Mouse (Mus musculus): Measurements from ENCODE around the gene Edrf1. TPM values are rescaled to one million over a fixed set of nuclear protein-coding genes. Genes with fewer than 3 reads are reported as not detected.

The Edrf1 gene
- polyA plus RNA-seq, 1 experiment from 2014 or later: 27.1 TPM

DNA sequence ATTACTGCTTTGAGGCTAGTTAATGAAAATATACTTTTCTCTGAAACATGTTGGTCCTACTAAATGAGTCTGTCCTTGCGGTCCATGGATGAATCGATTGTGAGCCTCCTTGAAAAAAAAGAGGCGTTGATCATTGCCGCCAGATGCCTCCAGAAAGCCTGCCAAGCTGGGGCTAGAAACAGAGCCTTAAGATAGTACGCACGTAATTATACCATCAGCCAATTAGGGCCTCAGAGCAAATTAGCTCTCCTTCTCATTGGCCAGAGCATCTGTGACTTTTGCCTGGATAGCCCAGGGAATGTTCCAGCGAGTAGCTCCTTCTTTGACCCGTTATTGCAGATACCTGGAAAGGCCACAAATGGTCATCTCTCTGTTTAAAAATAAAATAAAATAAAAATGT, 27.8 kb upstream of the Edrf1 start:
- Histone ChIP-seq H3K9me3 (ENCODE audit: low read length) (no peaks in the 10 kb centered on the region), H3K27ac (ENCODE audit: low read length) (no peak overlapping the region), H3K27me3 (ENCODE audit: insufficient read depth, low read length) (no peaks in the 10 kb centered on the region), H3K4me1 (ENCODE audit: insufficient read depth, low read length) (peaks cover 23% of the 10 kb centered on the region), H3K9ac (replicated peaks; ENCODE audit: low read length) (no peak overlapping the region), H3K4me2 (replicated peaks; ENCODE audit: low read depth, low read length) (no peak overlapping the region), H3K36me3 (ENCODE audit: insufficient read depth, low read length) (no peaks in the 10 kb centered on the region), H3K4me3 (ENCODE audit: low read length) (no peak overlapping the region)
- ATAC-seq (ENCODE audit: low FRiP score, low TSS enrichment): no peak
- 70% methylated on average over 8 of the region's 8 CpGs for WGBS

- Histone ChIP-seq H3K27ac (ENCODE audit: low read length) (no peak overlapping the region), H3K4me1 (ENCODE audit: insufficient read depth, low read length) (peaks cover 3% of the 10 kb centered on the region), H3K9me3 (ENCODE audit: low read length) (no peaks in the 10 kb centered on the region), H3K4me2 (replicated peaks; ENCODE audit: low read depth, low read length) (no peak overlapping the region), H3K4me3 (ENCODE audit: low read length) (no peak overlapping the region), H3K27me3 (ENCODE audit: insufficient read depth, low read length) (no peaks in the 10 kb centered on the region), H3K9ac (replicated peaks; ENCODE audit: low read length) (no peak overlapping the region), H3K36me3 (ENCODE audit: insufficient read depth, low read length) (no peaks in the 10 kb centered on the region)
- WGBS: 84% methylated on average over 2 of the region's 2 CpGs
- no peak for ATAC-seq (ENCODE audit: low FRiP score, low TSS enrichment)
Measured at GRCm38 (mm10) chr7:133612981-133613380, 24.4 kb upstream of the Edrf1 start.

DNA sequence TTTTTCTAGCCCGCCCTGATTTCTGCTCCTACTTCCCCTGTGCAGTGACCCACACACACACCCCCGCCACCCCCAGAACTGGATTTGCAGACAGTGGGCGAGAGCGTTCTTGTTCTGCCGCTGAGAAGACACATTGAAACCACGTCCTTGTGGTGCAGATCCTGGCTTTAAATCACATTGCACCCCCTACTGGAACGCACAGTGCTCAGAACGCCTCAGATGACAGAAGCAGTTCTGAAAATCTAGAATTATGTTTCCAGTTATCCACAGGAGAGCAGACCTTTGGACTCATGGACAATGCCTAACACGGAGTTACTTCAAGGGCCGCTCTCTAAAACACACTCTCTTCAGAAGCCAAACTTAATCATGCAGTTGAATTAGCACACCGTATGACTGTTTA, 16.6 kb upstream of the Edrf1 start:
- H3K27ac ChIP-seq (ENCODE audit: low read length): no peak overlapping the region
- H3K4me1 ChIP-seq (ENCODE audit: insufficient read depth, low read length): peaks cover 7% of the 10 kb centered on the region; the same call in 1 of the 2 replicates
- WGBS: 15% methylated on average over 11 of the region's 11 CpGs
- H3K4me2 ChIP-seq (replicated peaks; ENCODE audit: low read depth, low read length): peak overlapping the region; percentile 41; the same call in 1 of the 2 replicates
- H3K27me3 ChIP-seq (ENCODE audit: insufficient read depth, low read length): no peaks in the 10 kb centered on the region
- ATAC-seq (ENCODE audit: low FRiP score, low TSS enrichment): peak; percentile 49; the same call in 1 of the 2 replicates
- H3K36me3 ChIP-seq (ENCODE audit: insufficient read depth, low read length): no peaks in the 10 kb centered on the region
- no peaks in the 10 kb centered on the region for H3K9me3 ChIP-seq (ENCODE audit: low read length)
- H3K4me3 ChIP-seq (ENCODE audit: low read length): no peak overlapping the region
- 0 out of 2 replicates have a peak overlapping the region, but pooled peaks have one; percentile 17 for H3K9ac ChIP-seq (replicated peaks; ENCODE audit: low read length)

- Histone ChIP-seq H3K36me3 (ENCODE audit: insufficient read depth, low read length) (no peaks in the 10 kb centered on the region), H3K9me3 (ENCODE audit: low read length) (no peaks in the 10 kb centered on the region), H3K27ac (ENCODE audit: low read length) (no peak overlapping the region), H3K4me1 (ENCODE audit: insufficient read depth, low read length) (peaks cover 7% of the 10 kb centered on the region; the same call in 1 of the 2 replicates), H3K9ac (replicated peaks; ENCODE audit: low read length) (no peak overlapping the region), H3K4me2 (replicated peaks; ENCODE audit: low read depth, low read length) (no peak overlapping the region), H3K27me3 (ENCODE audit: insufficient read depth, low read length) (no peaks in the 10 kb centered on the region), H3K4me3 (ENCODE audit: low read length) (no peak overlapping the region)
- no peak for ATAC-seq (ENCODE audit: low FRiP score, low TSS enrichment)
- 87% methylated on average over 5 of the region's 5 CpGs for WGBS
Measured at GRCm38 (mm10) chr7:133623226-133623625, 14.1 kb upstream of the Edrf1 start.

GRCm38 (mm10) chr7:133627184-133627936, 10.0 kb upstream of the Edrf1 start:
- H3K27ac ChIP-seq (ENCODE audit: low read length): no peak overlapping the region
- no peaks in the 10 kb centered on the region for H3K4me1 ChIP-seq (ENCODE audit: insufficient read depth, low read length)
- H3K4me3 ChIP-seq (ENCODE audit: low read length): no peak overlapping the region
- H3K9me3 ChIP-seq (ENCODE audit: low read length): no peaks in the 10 kb centered on the region
- WGBS: 57% methylated on average over 12 of the region's 14 CpGs
- no peak overlapping the region for H3K9ac ChIP-seq (replicated peaks; ENCODE audit: low read length)
- no peak for ATAC-seq (ENCODE audit: low FRiP score, low TSS enrichment)
- H3K36me3 ChIP-seq (ENCODE audit: insufficient read depth, low read length): no peaks in the 10 kb centered on the region
- H3K27me3 ChIP-seq (ENCODE audit: insufficient read depth, low read length): no peaks in the 10 kb centered on the region
- no peak overlapping the region for H3K4me2 ChIP-seq (replicated peaks; ENCODE audit: low read depth, low read length)

DNA sequence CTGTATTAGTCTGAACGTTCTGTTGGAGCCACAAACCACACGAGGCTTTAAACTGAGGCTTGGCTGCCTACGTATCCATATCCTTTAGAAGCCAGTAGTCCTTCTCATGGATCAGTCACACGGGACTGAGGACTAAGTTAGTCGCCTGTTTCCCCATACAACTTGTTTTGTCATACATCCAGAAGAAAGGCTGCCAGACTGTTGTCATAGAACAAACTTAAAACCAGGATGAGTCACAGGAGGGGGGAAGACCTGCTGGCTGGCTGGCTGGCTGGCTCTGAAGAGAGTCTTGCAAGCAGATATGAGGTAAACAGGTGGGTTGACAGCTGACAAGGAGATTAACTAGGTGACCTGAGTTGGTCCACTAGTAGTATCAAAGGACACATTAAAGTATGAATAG, 6.5 kb upstream of the Edrf1 start:
- Histone ChIP-seq H3K27me3 (ENCODE audit: insufficient read depth, low read length) (no peaks in the 10 kb centered on the region), H3K9me3 (ENCODE audit: low read length) (no peaks in the 10 kb centered on the region), H3K27ac (ENCODE audit: low read length) (no peak overlapping the region), H3K4me1 (ENCODE audit: insufficient read depth, low read length) (no peaks in the 10 kb centered on the region), H3K36me3 (ENCODE audit: insufficient read depth, low read length) (no peaks in the 10 kb centered on the region), H3K4me2 (replicated peaks; ENCODE audit: low read depth, low read length) (no peak overlapping the region), H3K9ac (replicated peaks; ENCODE audit: low read length) (no peak overlapping the region), H3K4me3 (ENCODE audit: low read length) (no peak overlapping the region)
- 83% methylated on average over 5 of the region's 5 CpGs for WGBS
- ATAC-seq (ENCODE audit: low FRiP score, low TSS enrichment): no peak

DNA sequence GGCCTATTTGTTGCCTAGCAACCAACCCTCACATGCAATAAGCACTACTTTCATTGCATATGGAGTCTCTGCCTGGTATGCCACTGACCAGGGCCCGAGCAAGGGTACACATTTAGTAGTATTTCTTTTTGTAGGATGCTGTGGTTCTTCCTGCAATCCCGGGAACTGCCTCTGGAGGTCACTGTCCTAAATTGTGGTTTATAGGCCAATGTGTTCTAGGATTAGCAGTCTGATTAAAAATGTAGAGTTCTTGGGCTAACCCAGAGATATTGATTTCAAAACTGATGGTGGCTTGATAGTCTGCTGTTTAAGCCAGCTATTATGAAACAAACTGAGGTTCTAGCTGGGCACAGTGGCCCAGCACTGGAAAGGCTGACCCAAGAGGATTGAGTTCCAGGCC, 4.9 kb upstream of the Edrf1 start:
- no peak overlapping the region for H3K4me3 ChIP-seq (ENCODE audit: low read length)
- no peaks in the 10 kb centered on the region for H3K9me3 ChIP-seq (ENCODE audit: low read length)
- no peak overlapping the region for H3K4me2 ChIP-seq (replicated peaks; ENCODE audit: low read depth, low read length)
- H3K36me3 ChIP-seq (ENCODE audit: insufficient read depth, low read length): no peaks in the 10 kb centered on the region
- H3K4me1 ChIP-seq (ENCODE audit: insufficient read depth, low read length): no peaks in the 10 kb centered on the region
- no peaks in the 10 kb centered on the region for H3K27me3 ChIP-seq (ENCODE audit: insufficient read depth, low read length)
- WGBS: 24% methylated on average over 2 of the region's 2 CpGs
- H3K27ac ChIP-seq (ENCODE audit: low read length): no peak overlapping the region
- no peak for ATAC-seq (ENCODE audit: low FRiP score, low TSS enrichment)
- H3K9ac ChIP-seq (replicated peaks; ENCODE audit: low read length): no peak overlapping the region

- H3K9ac ChIP-seq (replicated peaks; ENCODE audit: low read length): no peak overlapping the region
- peak overlapping the region; percentile 55; the same call in 1 of the 2 replicates for H3K27ac ChIP-seq (ENCODE audit: low read length)
- 0 out of 2 replicates have a peak, but pooled peaks cover 6% of the 10 kb centered on the region for H3K36me3 ChIP-seq (ENCODE audit: insufficient read depth, low read length)
- no peak overlapping the region for H3K4me2 ChIP-seq (replicated peaks; ENCODE audit: low read depth, low read length)
- no peak for ATAC-seq (ENCODE audit: low FRiP score, low TSS enrichment)
- H3K9me3 ChIP-seq (ENCODE audit: low read length): no peaks in the 10 kb centered on the region
- H3K4me1 ChIP-seq (ENCODE audit: insufficient read depth, low read length): peaks cover 11% of the 10 kb centered on the region
- no peaks in the 10 kb centered on the region for H3K27me3 ChIP-seq (ENCODE audit: insufficient read depth, low read length)
- no peak overlapping the region for H3K4me3 ChIP-seq (ENCODE audit: low read length)
- 48% methylated on average over 10 of the region's 12 CpGs for WGBS
Measured at GRCm38 (mm10) chr7:133634932-133635650, 2.3 kb upstream of the Edrf1 start.

DNA sequence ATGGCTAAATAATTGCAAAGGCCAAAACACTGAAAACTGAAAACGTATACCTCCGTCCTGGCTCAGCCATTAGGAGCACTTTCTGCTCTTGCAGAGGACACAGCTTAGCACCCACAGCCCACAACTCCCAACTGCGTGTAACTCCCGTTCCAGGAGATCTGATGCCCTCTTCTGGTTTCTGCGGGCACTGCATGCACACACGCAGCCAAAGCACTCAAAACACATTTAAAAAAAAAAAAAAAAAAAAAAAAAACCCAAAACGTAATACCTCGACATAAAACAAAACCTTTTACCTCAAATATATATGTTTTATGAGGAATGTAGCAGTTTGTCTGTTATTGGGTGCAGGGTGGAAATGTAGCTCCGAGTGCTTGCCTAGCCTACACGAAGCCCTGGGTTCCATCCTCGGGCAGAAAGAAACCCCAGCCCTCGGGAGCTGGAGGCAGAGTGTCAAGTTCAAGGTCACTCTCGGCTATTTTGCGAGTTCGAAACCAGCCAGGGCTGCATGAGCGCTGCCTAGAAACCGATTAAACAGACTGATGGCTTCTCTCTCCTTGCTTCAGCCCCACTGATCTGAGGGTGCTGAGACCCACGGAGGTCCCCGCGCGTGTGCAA, 498 bp upstream of the Edrf1 start:
- no peaks in the 10 kb centered on the region for H3K9me3 ChIP-seq (ENCODE audit: low read length)
- no peaks in the 10 kb centered on the region for H3K27me3 ChIP-seq (ENCODE audit: insufficient read depth, low read length)
- peak overlapping the region; percentile 84 for H3K9ac ChIP-seq (replicated peaks; ENCODE audit: low read length)
- H3K27ac ChIP-seq (ENCODE audit: low read length): peak overlapping the region; percentile 93
- H3K4me3 ChIP-seq (ENCODE audit: low read length): peak overlapping the region; percentile 68
- WGBS: 1% methylated on average over 21 of the region's 21 CpGs
- peak overlapping the region; percentile 78 for H3K4me2 ChIP-seq (replicated peaks; ENCODE audit: low read depth, low read length)
- ATAC-seq (ENCODE audit: low FRiP score, low TSS enrichment): peak; percentile 33
- peaks cover 18% of the 10 kb centered on the region for H3K36me3 ChIP-seq (ENCODE audit: insufficient read depth, low read length)
- H3K4me1 ChIP-seq (ENCODE audit: insufficient read depth, low read length): peaks cover 11% of the 10 kb centered on the region

Data from kidney, embryonic 16.5 days (tissue).